Mouse (Mus musculus) granulocyte monocyte progenitor cell, adult 5-6 weeks (primary cell): ENCODE data around the gene Ralgps1. TPM values are rescaled to one million over a fixed set of nuclear protein-coding genes. Genes with fewer than 3 reads are reported as not detected.

Experiments
- ATAC-seq: replicated peaks from 2 replicates; pipeline ENCODE4 v1.8.0; 2016; ENCODE audit warnings: mild to moderate bottlenecking, moderate TSS enrichment, inconsistent platforms; ENCODE audit not compliant: poor library complexity, severe bottlenecking
- total RNA-seq, 2 experiments: library from RNA; stranded (forward) in 1 of 2; stranded (reverse) in 1 of 2; fragments of 200-712, 200-1000 nt in 1 of 2; fragments of >200 nt in 1 of 2; fragmentation: Nextera tagmentation in 1 of 2; gene quantifications; 2 replicates each; pipeline ENCODE4 v1.2.3; 2014 to 2017

The Ralgps1 gene
- total RNA-seq (2014; fragmentation: Nextera tagmentation) (3.5 and 3.7 TPM in 2 replicates), total RNA-seq (2017) (0.15 and 0.60 TPM in 2 replicates)

- peak; percentile 97 for ATAC-seq
Measured at GRCm38 (mm10) chr2:33370777-33371647, at the start of gene Ralgps1. TSS of gene Ralgps1 (minus strand) at chr2:33371486.

GRCm38 (mm10) chr2:33417454-33417853, 46.2 kb upstream of the Ralgps1 start:
- ATAC-seq = no peak

- no peak for ATAC-seq
Measured at GRCm38 (mm10) chr2:33414019-33414418, 42.7 kb upstream of the Ralgps1 start.

- no peak for ATAC-seq
Measured at GRCm38 (mm10) chr2:33412111-33412510, 40.8 kb upstream of the Ralgps1 start.

GRCm38 (mm10) chr2:33403511-33404003, 32.3 kb upstream of the Ralgps1 start:
- ATAC-seq = peak; percentile 74

- no peak for ATAC-seq
Measured at GRCm38 (mm10) chr2:33402638-33403037, 31.4 kb upstream of the Ralgps1 start.

GRCm38 (mm10) chr2:33402236-33402635, 30.9 kb upstream of the Ralgps1 start:
- peak; percentile 48 for ATAC-seq

- no peak for ATAC-seq
Measured at GRCm38 (mm10) chr2:33401217-33401616, 29.9 kb upstream of the Ralgps1 start.

- no peak for ATAC-seq
Measured at GRCm38 (mm10) chr2:33400541-33400940, 29.3 kb upstream of the Ralgps1 start.

- ATAC-seq = 0 out of 2 replicates have a peak, but pooled peaks have one; percentile 17
Measured at GRCm38 (mm10) chr2:33399091-33399490, 27.8 kb upstream of the Ralgps1 start.

GRCm38 (mm10) chr2:33397036-33397435, 25.8 kb upstream of the Ralgps1 start:
- ATAC-seq = no peak

GRCm38 (mm10) chr2:33395053-33395452, 23.8 kb upstream of the Ralgps1 start:
- ATAC-seq = no peak

- no peak for ATAC-seq
Measured at GRCm38 (mm10) chr2:33393951-33394635, 22.8 kb upstream of the Ralgps1 start.

GRCm38 (mm10) chr2:33393021-33393420, 21.7 kb upstream of the Ralgps1 start:
- ATAC-seq = no peak

- ATAC-seq = no peak
Measured at GRCm38 (mm10) chr2:33371648-33372408, 542 bp upstream of the Ralgps1 start.

GRCm38 (mm10) chr2:33370276-33370776, 960 bp downstream of the Ralgps1 start:
- 0 out of 2 replicates have a peak, but pooled peaks have one; percentile 0 for ATAC-seq

GRCm38 (mm10) chr2:33369453-33369852, 1.8 kb downstream of the Ralgps1 start:
- ATAC-seq = no peak

- ATAC-seq = no peak
Measured at GRCm38 (mm10) chr2:33368486-33368885, 2.8 kb downstream of the Ralgps1 start.

- no peak for ATAC-seq
Measured at GRCm38 (mm10) chr2:33365703-33366471, 5.4 kb downstream of the Ralgps1 start.
